Mouse (Mus musculus) liver, embryonic 14.5 days (tissue): ENCODE data around the gene Nop16. TPM values are rescaled to one million over a fixed set of nuclear protein-coding genes. Genes with fewer than 3 reads are reported as not detected.

Experiments used
- ATAC-seq: fragments of 200-750 bp; cut with Nextera tagmentation; 2 replicates; pipeline ENCODE4 v1.8.0; 2017; ENCODE audit warnings: moderate number of reproducible peaks, mild to moderate bottlenecking, moderate library complexity; ENCODE audit not compliant: insufficient read depth
- DNase-seq, 3 experiments: peaks; one replicate each; pipeline ENCODE4 v3.0.0-alpha.2; 2012 to 2013; ENCODE audit warnings: low read depth in 3 of 3, low spot score in 3 of 3
- H3K27ac ChIP-seq: fragments of 300-500 bp; sonication (generic); 2 replicates; pipeline ENCODE4 v1.5.1; 2014; ENCODE audit warnings: moderate library complexity, mild to moderate bottlenecking, control low read depth, inconsistent platforms
- H3K27me3 ChIP-seq: fragments of 300-500 bp; sonication (generic); 2 replicates; pipeline ENCODE4 v1.6.1; 2014; ENCODE audit warnings: mild to moderate bottlenecking, low read length, moderate library complexity; ENCODE audit not compliant: control insufficient read depth, insufficient read depth
- H3K36me3 ChIP-seq: fragments of 300-500 bp; sonication (generic); replicated peaks from 2 replicates; pipeline ENCODE4 v1.6.1; 2014; ENCODE audit warnings: low read depth; ENCODE audit not compliant: control insufficient read depth, insufficient read depth
- H3K4me1 ChIP-seq, 2 experiments: fragments of 200-500 bp in 1 of 2; fragments of 300-500 bp in 1 of 2; sonication (generic) in 1 of 2; replicated peaks; 2 replicates each; pipeline ENCODE4 v1.6.1; 2012 to 2014; ENCODE audit warnings: antibody characterized with exemption in 1 of 2, inconsistent platforms in 1 of 2, low read length in 1 of 2; ENCODE audit not compliant: control insufficient read depth in 2 of 2, insufficient read depth in 2 of 2
- H3K4me2 ChIP-seq: fragments of 300-500 bp; sonication (generic); 2 replicates; pipeline ENCODE4 v1.6.1; 2014; ENCODE audit warnings: low read depth, mild to moderate bottlenecking, control low read depth, moderate library complexity
- H3K4me3 ChIP-seq, 2 experiments: fragments of 200-500 bp in 1 of 2; fragments of 300-500 bp in 1 of 2; sonication (generic) in 1 of 2; 2 replicates each; pipeline ENCODE4 v1.5.1; 2012 to 2014; ENCODE audit warnings: low read depth in 2 of 2, low read length in 2 of 2, mild to moderate bottlenecking in 2 of 2, control low read depth in 1 of 2, inconsistent platforms in 1 of 2, moderate library complexity in 1 of 2; ENCODE audit not compliant: insufficient read depth in 1 of 2
- H3K9ac ChIP-seq: fragments of 300-500 bp; sonication (generic); replicated peaks from 2 replicates; pipeline ENCODE4 v1.6.1; 2014; ENCODE audit warnings: mild to moderate bottlenecking, control low read depth, moderate library complexity
- H3K9me3 ChIP-seq: fragments of 300-500 bp; sonication (generic); 2 replicates; pipeline ENCODE4 v1.6.1; 2016; ENCODE audit warnings: low read length, mixed read lengths; ENCODE audit not compliant: control insufficient read depth
- CTCF ChIP-seq: IDR thresholded peaks from 2 replicates; pipeline ENCODE4 v1.5.1; 2016; ENCODE audit warnings: antibody characterized with exemption, low read depth, control low read depth
- EP300 ChIP-seq: IDR thresholded peaks from 2 replicates; pipeline ENCODE4 v1.6.1; 2016; ENCODE audit warnings: antibody characterized with exemption, low read depth
- WGBS: fragments of 180-500 bp; shearing (Covaris S2); extraction: QIAGEN DNeasy Blood & Tissue Kit; methylation state at CpG from one replicate; pipeline ENCODE4 v1.1.7; 2014; ENCODE audit not compliant: insufficient replicate concordance; 5-methylcytosine and 5-hydroxymethylcytosine counted together
- polyA plus RNA-seq, 2 experiments: library from polyadenylated mRNA; depleted of rRNA in 1 of 2; stranded (reverse) in 1 of 2; unstranded in 1 of 2; fragments of >200 nt; fragmentation: Nextera tagmentation in 1 of 2; extraction: Ambion mirVana in 1 of 2; gene quantifications; 2 replicates each; pipeline versions ENCODE4 v1.2.1 to v1.2.3; 2012 to 2014

The Nop16 gene
- polyA plus RNA-seq, 2 experiments = 20.6 to 26.3 TPM

- H3K4me2 ChIP-seq = no peak overlapping the region
- no peak overlapping the region for H3K9ac ChIP-seq
- DNase-seq (no peak), ATAC-seq (no peak)
- no peaks in the 10 kb centered on the region for H3K9me3 ChIP-seq
- peaks cover 3% of the 10 kb centered on the region; the same call in 1 of the 2 replicates for H3K36me3 ChIP-seq
- H3K4me3 ChIP-seq = no peak overlapping the region
- no peaks in the 10 kb centered on the region; the same call in 1 of the 2 replicates for H3K27me3 ChIP-seq
- TF ChIP-seq EP300 (no peak), CTCF (no peak)
- peaks cover 5 to 6% of the 10 kb centered on the region in 2 experiments; a peak in 3 of 4 replicates for H3K4me1 ChIP-seq
- no peak overlapping the region for H3K27ac ChIP-seq
- 64% methylated on average over 21 of the region's 21 CpGs for WGBS
Observed at GRCm38 (mm10) chr13:54577652-54578507, 12.0 kb downstream of the Nop16 start.

DNA sequence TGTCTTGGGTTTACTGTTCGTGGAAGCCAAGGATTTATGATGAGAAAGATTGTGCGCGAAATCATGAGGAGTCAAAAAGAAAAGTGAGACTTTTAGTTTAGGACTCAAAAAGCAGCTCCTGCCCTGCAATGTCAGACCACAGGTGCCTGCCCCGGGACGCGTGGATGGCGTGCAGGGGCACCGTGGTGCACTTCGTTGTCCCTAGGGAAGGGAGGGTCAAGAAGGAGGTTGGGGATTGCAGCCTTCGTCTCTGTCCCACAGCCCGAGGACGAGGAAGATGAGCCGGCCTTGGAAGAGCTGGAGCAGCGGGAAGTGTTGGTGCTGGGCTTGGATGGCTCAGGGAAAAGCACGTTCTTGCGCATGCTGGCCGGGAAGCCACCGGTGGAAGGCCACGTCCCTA is 14.4 kb downstream of the Nop16 start:
- WGBS = 6% methylated on average over 19 of the region's 19 CpGs
- peak overlapping the region; percentile 94 for H3K4me2 ChIP-seq
- peak overlapping the region; percentile 64 to 79 for H3K4me3 ChIP-seq
- no peaks in the 10 kb centered on the region for H3K36me3 ChIP-seq
- H3K27ac ChIP-seq = no peak overlapping the region
- no peaks in the 10 kb centered on the region; the same call in 1 of the 2 replicates for H3K27me3 ChIP-seq
- no peak for DNase-seq
- peak overlapping the region; percentile 72 for H3K9ac ChIP-seq
- TF ChIP-seq EP300 = no peak
- TF ChIP-seq CTCF = no peak
- peaks cover 5 to 6% of the 10 kb centered on the region in 2 experiments; a peak in 3 of 4 replicates for H3K4me1 ChIP-seq
- no peaks in the 10 kb centered on the region for H3K9me3 ChIP-seq
- ATAC-seq = no peak

GRCm38 (mm10) chr13:54574854-54575481 is 14.9 kb downstream of the Nop16 start, which contains the start of gene Arl10:
TSS of gene Arl10 (plus strand) at chr13:54575015.
- no peaks in the 10 kb centered on the region; the same call in 1 of the 2 replicates for H3K27me3 ChIP-seq
- H3K4me3 ChIP-seq = peak within 1 kb of the TSS; percentile 64 to 79
- H3K4me2 ChIP-seq = peak within 1 kb of the TSS; percentile 94
- H3K27ac ChIP-seq = no peak within 1 kb of the TSS
- TF ChIP-seq CTCF (peak; percentile 30), EP300 (no peak)
- no peaks in the 10 kb centered on the region for H3K36me3 ChIP-seq
- ATAC-seq = peak; percentile 75
- H3K9ac ChIP-seq = peak within 1 kb of the TSS; percentile 72
- under 1% methylated on average over 53 of the region's 55 CpGs for WGBS
- DNase-seq = no peak
- peaks cover 5 to 6% of the 10 kb centered on the region in 2 experiments; a peak in 3 of 4 replicates for H3K4me1 ChIP-seq
- H3K9me3 ChIP-seq = no peaks in the 10 kb centered on the region

GRCm38 (mm10) chr13:54572621-54573020 is 17.3 kb downstream of the Nop16 start:
- Histone ChIP-seq H3K36me3 (no peaks in the 10 kb centered on the region), H3K9me3 (no peaks in the 10 kb centered on the region), H3K9ac (no peak overlapping the region), H3K27me3 (no peaks in the 10 kb centered on the region; the same call in 1 of the 2 replicates), H3K27ac (no peak overlapping the region), H3K4me2 (no peak overlapping the region), H3K4me1 (peaks cover 5 to 10% of the 10 kb centered on the region in 2 experiments; a peak in 3 of 4 replicates), H3K4me3 (no peak overlapping the region)
- 62% methylated on average over 4 of the region's 4 CpGs for WGBS
- TF ChIP-seq EP300 (no peak), CTCF (no peak)
- no peak for DNase-seq
- no peak for ATAC-seq

DNA sequence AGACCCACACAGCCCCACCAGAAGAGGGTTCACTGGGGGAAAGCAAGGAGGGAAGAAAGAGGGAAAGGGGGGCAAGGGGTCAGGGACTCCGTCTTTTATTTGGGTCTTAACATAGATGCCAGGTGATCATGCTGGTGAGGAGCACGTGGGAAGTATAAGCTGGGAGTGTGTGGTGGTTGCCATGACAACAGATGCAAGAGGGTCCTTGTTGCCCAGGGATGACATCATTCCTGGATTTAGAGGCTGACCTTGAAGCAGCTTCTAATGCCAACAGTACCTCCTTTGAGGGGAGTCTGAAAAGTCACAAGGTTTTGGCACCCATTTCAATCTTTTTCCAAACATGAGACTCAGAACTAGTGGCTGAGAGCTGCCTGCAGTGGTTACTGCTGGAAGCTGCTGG is 18.3 kb downstream of the Nop16 start:
- 52% methylated on average over 2 of the region's 2 CpGs for WGBS
- no peak for TF ChIP-seq CTCF
- TF ChIP-seq EP300 = no peak
- Histone ChIP-seq H3K27ac (no peak overlapping the region), H3K4me2 (no peak overlapping the region), H3K4me1 (peaks cover 5 to 10% of the 10 kb centered on the region in 2 experiments; a peak in 3 of 4 replicates), H3K27me3 (no peaks in the 10 kb centered on the region; the same call in 1 of the 2 replicates), H3K36me3 (no peaks in the 10 kb centered on the region), H3K9me3 (no peaks in the 10 kb centered on the region), H3K4me3 (no peak overlapping the region), H3K9ac (no peak overlapping the region)
- no peak for ATAC-seq
- DNase-seq = no peak
